Mouse (Mus musculus) midbrain, embryonic 12.5 days (tissue): ENCODE measurements around the gene Avp. TPM values are rescaled to one million over a fixed set of nuclear protein-coding genes. Genes with fewer than 3 reads are reported as not detected.

Source experiments
- ATAC-seq: fragments of 200-750 bp; cut with Nextera tagmentation; 2 replicates; pipeline ENCODE4 v1.8.0; 2017; ENCODE audit warnings: low read depth, moderate TSS enrichment, moderate library complexity; ENCODE audit not compliant: low FRiP score
- H3K27ac ChIP-seq: fragments of 300-500 bp; sonication (generic); replicated peaks from 2 replicates; pipeline ENCODE4 v1.5.1; 2016; ENCODE audit warnings: mild to moderate bottlenecking
- H3K27me3 ChIP-seq: fragments of 300-500 bp; sonication (generic); 2 replicates; pipeline ENCODE4 v1.6.1; 2016; ENCODE audit warnings: mild to moderate bottlenecking
- H3K36me3 ChIP-seq: fragments of 300-500 bp; sonication (generic); 2 replicates; pipeline ENCODE4 v1.6.1; 2016
- H3K4me1 ChIP-seq: fragments of 300-500 bp; sonication (generic); 2 replicates; pipeline ENCODE4 v1.6.1; 2016
- H3K4me2 ChIP-seq: fragments of 300-500 bp; sonication (generic); replicated peaks from 2 replicates; pipeline ENCODE4 v1.6.1; 2016; ENCODE audit warnings: mild to moderate bottlenecking, moderate library complexity
- H3K4me3 ChIP-seq: fragments of 300-500 bp; sonication (generic); 2 replicates; pipeline ENCODE4 v1.5.1; 2016; ENCODE audit warnings: mild to moderate bottlenecking
- H3K9ac ChIP-seq: fragments of 300-500 bp; sonication (generic); replicated peaks from 2 replicates; pipeline ENCODE4 v1.6.1; 2016; ENCODE audit warnings: mild to moderate bottlenecking, moderate library complexity
- H3K9me3 ChIP-seq: fragments of 300-500 bp; sonication (generic); 2 replicates; pipeline ENCODE4 v1.6.1; 2016; ENCODE audit warnings: mild to moderate bottlenecking
- WGBS: fragments of 180-500 bp; shearing (Covaris S2); methylation state at CpG from one replicate; pipeline ENCODE4 v1.1.7; 2016; 5-methylcytosine and 5-hydroxymethylcytosine counted together
- microRNA-seq: library from miRNA; unstranded; fragments of <30 nt; microRNA quantifications from one replicate; pipeline ENCODE4, GENCODE M21; 2017
- polyA plus RNA-seq: library from polyadenylated mRNA; unstranded; fragments of >200 nt; fragmentation: Nextera tagmentation; extraction: Ambion mirVana; gene quantifications from 2 replicates; pipeline ENCODE4 v1.2.1, GENCODE M21; 2016

The Avp gene
- polyA plus RNA-seq, 1 experiment from 2014 or later: not detected

GRCm38 (mm10) chr2:130536890-130537289 is 45.5 kb downstream of the Avp start:
- Histone ChIP-seq H3K4me1 (no peaks in the 10 kb centered on the region), H3K27ac (no peak overlapping the region), H3K36me3 (peaks cover 71% of the 10 kb centered on the region), H3K9me3 (no peaks in the 10 kb centered on the region), H3K4me2 (no peak overlapping the region), H3K9ac (no peak overlapping the region), H3K27me3 (no peaks in the 10 kb centered on the region), H3K4me3 (no peak overlapping the region)
- 76% methylated on average over 3 of the region's 3 CpGs for WGBS
- ATAC-seq: no peak

- H3K4me2 ChIP-seq: no peak overlapping the region
- no peak overlapping the region for H3K9ac ChIP-seq
- no peak overlapping the region for H3K4me3 ChIP-seq
- no peak for ATAC-seq
- H3K9me3 ChIP-seq: no peaks in the 10 kb centered on the region
- no peaks in the 10 kb centered on the region for H3K27me3 ChIP-seq
- no peak overlapping the region for H3K27ac ChIP-seq
- WGBS: 90% methylated on average over 6 of the region's 6 CpGs
- no peaks in the 10 kb centered on the region for H3K4me1 ChIP-seq
- H3K36me3 ChIP-seq: peaks cover 52% of the 10 kb centered on the region
Observed at GRCm38 (mm10) chr2:130535017-130535416, 47.3 kb downstream of the Avp start.

GRCm38 (mm10) chr2:130532201-130532600 is 50.2 kb downstream of the Avp start:
- H3K4me2 ChIP-seq: no peak overlapping the region
- no peak overlapping the region for H3K27ac ChIP-seq
- H3K9ac ChIP-seq: no peak overlapping the region
- no peak overlapping the region for H3K4me3 ChIP-seq
- peaks cover 39% of the 10 kb centered on the region for H3K36me3 ChIP-seq
- no peaks in the 10 kb centered on the region for H3K27me3 ChIP-seq
- no peak for ATAC-seq
- H3K4me1 ChIP-seq: no peaks in the 10 kb centered on the region
- no peaks in the 10 kb centered on the region for H3K9me3 ChIP-seq
- 91% methylated on average over 2 of the region's 2 CpGs for WGBS

Small RNA genes within 50 kb of the gene (microRNA-seq; reads per million reads assigned to microRNA genes)
- not detected for gene Gm23876

Other genes starting within 250 kb of the Avp start
- gene Cpxm1, start 185.0 kb downstream of the Avp start, polyA plus RNA-seq: 33.6 and 59.5 TPM in 2 replicates
- gene Gm28372, start 177.3 kb downstream of the Avp start, polyA plus RNA-seq: 0.13 and 0.23 TPM in 2 replicates
- gene 1700020A23Rik, start 177.3 kb downstream of the Avp start, polyA plus RNA-seq: 0.38 and 0.55 TPM in 2 replicates
- gene Tmem239, start 176.1 kb downstream of the Avp start, polyA plus RNA-seq: not detected in 2 replicates
- gene Vps16, start 158.2 kb downstream of the Avp start, polyA plus RNA-seq: 113 and 115 TPM in 2 replicates
- 11.1 and 13.2 TPM in 2 replicates for gene Pced1a, start 157.9 kb downstream of the Avp start, polyA plus RNA-seq
- 120 and 134 TPM in 2 replicates for gene Ptpra, start 132.3 kb downstream of the Avp start, polyA plus RNA-seq
- 66.2 and 74.0 TPM in 2 replicates for gene Mrps26, start 18.8 kb downstream of the Avp start, polyA plus RNA-seq
- not detected in 2 replicates for gene Oxt, start 6.4 kb downstream of the Avp start, polyA plus RNA-seq
- 18.9 and 19.3 TPM in 2 replicates for gene Fastkd5, start 47.5 kb upstream of the Avp start, polyA plus RNA-seq
- 14.4 and 15.2 TPM in 2 replicates for gene Ubox5, start 47.5 kb upstream of the Avp start, polyA plus RNA-seq
- gene Lzts3, start 60.2 kb upstream of the Avp start, polyA plus RNA-seq: 6.9 and 8.3 TPM in 2 replicates
- 47.4 and 54.8 TPM in 2 replicates for gene Ddrgk1, start 82.1 kb upstream of the Avp start, polyA plus RNA-seq
- gene Itpa, start 85.1 kb upstream of the Avp start, polyA plus RNA-seq: 139 and 146 TPM in 2 replicates
- 0.57 and 0.77 TPM in 2 replicates for gene Slc4a11, start 115.0 kb upstream of the Avp start, polyA plus RNA-seq